Mouse (Mus musculus) heart, postnatal 0 days (tissue): ENCODE measurements around the gene Pomgnt2.

Experiments used
- CTCF ChIP-seq: IDR thresholded peaks from 2 replicates; pipeline ENCODE4 v1.5.1; 2016; ENCODE audit warnings: antibody characterized with exemption, control low read depth, low read depth
- EP300 ChIP-seq: IDR thresholded peaks from 2 replicates; pipeline ENCODE4 v1.6.1; 2016; ENCODE audit warnings: antibody characterized with exemption, low read depth

- TF ChIP-seq CTCF (no peak), EP300 (no peak)
Observed at GRCm38 (mm10) chr9:121988910-121989309, 8.0 kb downstream of the Pomgnt2 start.
